Mouse (Mus musculus): ENCODE results near the gene Rph3al. TPM values are rescaled to one million over a fixed set of nuclear protein-coding genes. Genes with fewer than 3 reads are reported as not detected.
A peak's percentile ranks its signal among the peaks of the same experiment; 100 is the strongest.

Rph3al gene
- 1.6 and 2.3 TPM in 2 replicates for polyA plus RNA-seq (2014; fragmentation: Nextera tagmentation; extraction: Ambion mirVana)

GRCm38 (mm10) chr11:75938379-75938906 lies at the start of gene Rph3al:
Rph3al (minus strand) TSS chr11:75938429.
- Histone ChIP-seq H3K4me1 (ENCODE audit: control insufficient read depth, insufficient read depth, low read length) (peaks cover 8% of the 10 kb centered on the region; the same call in 1 of the 2 replicates), H3K27me3 (ENCODE audit: control insufficient read depth, insufficient read depth, low read length) (no peaks in the 10 kb centered on the region), H3K4me3 (replicated peaks; ENCODE audit: low read depth, low read length) (no peak within 1 kb of the TSS), H3K9ac (replicated peaks; ENCODE audit: low read length) (no peak within 1 kb of the TSS), H3K4me2 (ENCODE audit: low read length) (no peak within 1 kb of the TSS), H3K27ac (replicated peaks; ENCODE audit: low read depth, low read length) (peak within 1 kb of the TSS; percentile 41), H3K36me3 (ENCODE audit: control insufficient read depth, insufficient read depth, low read length) (no peaks in the 10 kb centered on the region), H3K9me3 (ENCODE audit: control insufficient read depth, low read length) (no peaks in the 10 kb centered on the region)
- DNase-seq, result no peak
- WGBS, result 71% methylated on average over 6 of the region's 6 CpGs
- no peak for ATAC-seq (ENCODE audit: low FRiP score, low TSS enrichment)

GRCm38 (mm10) chr11:75985948-75986347 lies 47.7 kb upstream of the Rph3al start:
- H3K4me2 ChIP-seq (ENCODE audit: low read length), result no peak overlapping the region
- no peak for DNase-seq
- no peak for ATAC-seq (ENCODE audit: low FRiP score, low TSS enrichment)
- WGBS, result 89% methylated on average over 7 of the region's 7 CpGs
- H3K4me3 ChIP-seq (replicated peaks; ENCODE audit: low read depth, low read length), result no peak overlapping the region
- no peaks in the 10 kb centered on the region for H3K9me3 ChIP-seq (ENCODE audit: control insufficient read depth, low read length)
- no peak overlapping the region for H3K27ac ChIP-seq (replicated peaks; ENCODE audit: low read depth, low read length)
- no peak overlapping the region for H3K9ac ChIP-seq (replicated peaks; ENCODE audit: low read length)
- H3K4me1 ChIP-seq (ENCODE audit: control insufficient read depth, insufficient read depth, low read length), result no peaks in the 10 kb centered on the region
- no peaks in the 10 kb centered on the region for H3K36me3 ChIP-seq (ENCODE audit: control insufficient read depth, insufficient read depth, low read length)
- H3K27me3 ChIP-seq (ENCODE audit: control insufficient read depth, insufficient read depth, low read length), result no peaks in the 10 kb centered on the region

GRCm38 (mm10) chr11:75984581-75984980 lies 46.4 kb upstream of the Rph3al start:
- no peak overlapping the region for H3K27ac ChIP-seq (replicated peaks; ENCODE audit: low read depth, low read length)
- H3K9me3 ChIP-seq (ENCODE audit: control insufficient read depth, low read length), result no peaks in the 10 kb centered on the region
- ATAC-seq (ENCODE audit: low FRiP score, low TSS enrichment), result no peak

GRCm38 (mm10) chr11:75983194-75983593 lies 45.0 kb upstream of the Rph3al start:
- Histone ChIP-seq H3K27ac (replicated peaks; ENCODE audit: low read depth, low read length) (no peak overlapping the region), H3K4me3 (replicated peaks; ENCODE audit: low read depth, low read length) (no peak overlapping the region), H3K4me2 (ENCODE audit: low read length) (no peak overlapping the region), H3K9ac (replicated peaks; ENCODE audit: low read length) (no peak overlapping the region), H3K4me1 (ENCODE audit: control insufficient read depth, insufficient read depth, low read length) (no peaks in the 10 kb centered on the region), H3K36me3 (ENCODE audit: control insufficient read depth, insufficient read depth, low read length) (no peaks in the 10 kb centered on the region), H3K9me3 (ENCODE audit: control insufficient read depth, low read length) (no peaks in the 10 kb centered on the region), H3K27me3 (ENCODE audit: control insufficient read depth, insufficient read depth, low read length) (no peaks in the 10 kb centered on the region)
- ATAC-seq (ENCODE audit: low FRiP score, low TSS enrichment) (no peak), DNase-seq (peak; percentile 23)
- 71% methylated on average over 4 of the region's 4 CpGs for WGBS

More at GRCm38 (mm10) chr11:75984581-75984980, 46.4 kb upstream of the Rph3al start:
- no peaks in the 10 kb centered on the region for H3K4me1 ChIP-seq (ENCODE audit: control insufficient read depth, insufficient read depth, low read length)
- no peaks in the 10 kb centered on the region for H3K36me3 ChIP-seq (ENCODE audit: control insufficient read depth, insufficient read depth, low read length)
- H3K9ac ChIP-seq (replicated peaks; ENCODE audit: low read length), result no peak overlapping the region
- H3K4me3 ChIP-seq (replicated peaks; ENCODE audit: low read depth, low read length), result no peak overlapping the region
- WGBS, result 67% methylated on average over 1 of the region's 1 CpGs
- no peak overlapping the region for H3K4me2 ChIP-seq (ENCODE audit: low read length)
- H3K27me3 ChIP-seq (ENCODE audit: control insufficient read depth, insufficient read depth, low read length), result no peaks in the 10 kb centered on the region
- DNase-seq, result no peak

- ATAC-seq (ENCODE audit: low FRiP score, low TSS enrichment) (no peak), DNase-seq (no peak)
- 42% methylated on average over 2 of the region's 2 CpGs for WGBS
- no peak overlapping the region for H3K4me2 ChIP-seq (ENCODE audit: low read length)
- no peak overlapping the region for H3K27ac ChIP-seq (replicated peaks; ENCODE audit: low read depth, low read length)
- H3K27me3 ChIP-seq (ENCODE audit: control insufficient read depth, insufficient read depth, low read length), result no peaks in the 10 kb centered on the region
- H3K36me3 ChIP-seq (ENCODE audit: control insufficient read depth, insufficient read depth, low read length), result no peaks in the 10 kb centered on the region
- H3K4me3 ChIP-seq (replicated peaks; ENCODE audit: low read depth, low read length), result no peak overlapping the region
- no peak overlapping the region for H3K9ac ChIP-seq (replicated peaks; ENCODE audit: low read length)
- H3K4me1 ChIP-seq (ENCODE audit: control insufficient read depth, insufficient read depth, low read length), result no peaks in the 10 kb centered on the region
- H3K9me3 ChIP-seq (ENCODE audit: control insufficient read depth, low read length), result no peaks in the 10 kb centered on the region
These were observed 42.2 kb upstream of the Rph3al start for GRCm38 (mm10) chr11:75980413-75980812.

- DNase-seq (no peak), ATAC-seq (ENCODE audit: low FRiP score, low TSS enrichment) (no peak)
- 90% methylated on average over 6 of the region's 6 CpGs for whole genome bisulfite sequencing
These were observed 39.8 kb upstream of the Rph3al start for GRCm38 (mm10) chr11:75978051-75978450.

GRCm38 (mm10) chr11:75976748-75977147 lies 38.5 kb upstream of the Rph3al start:
- Histone ChIP-seq H3K4me1 (ENCODE audit: control insufficient read depth, insufficient read depth, low read length) (no peaks in the 10 kb centered on the region), H3K9me3 (ENCODE audit: control insufficient read depth, low read length) (no peaks in the 10 kb centered on the region), H3K4me2 (ENCODE audit: low read length) (no peak overlapping the region), H3K36me3 (ENCODE audit: control insufficient read depth, insufficient read depth, low read length) (no peaks in the 10 kb centered on the region), H3K9ac (replicated peaks; ENCODE audit: low read length) (no peak overlapping the region), H3K27me3 (ENCODE audit: control insufficient read depth, insufficient read depth, low read length) (no peaks in the 10 kb centered on the region), H3K4me3 (replicated peaks; ENCODE audit: low read depth, low read length) (no peak overlapping the region), H3K27ac (replicated peaks; ENCODE audit: low read depth, low read length) (no peak overlapping the region)
- WGBS, result 68% methylated on average over 8 of the region's 8 CpGs
- ATAC-seq (ENCODE audit: low FRiP score, low TSS enrichment), result no peak
- DNase-seq, result no peak

More at GRCm38 (mm10) chr11:75978051-75978450, 39.8 kb upstream of the Rph3al start:
- Histone ChIP-seq H3K27me3 (ENCODE audit: control insufficient read depth, insufficient read depth, low read length) (no peaks in the 10 kb centered on the region), H3K36me3 (ENCODE audit: control insufficient read depth, insufficient read depth, low read length) (no peaks in the 10 kb centered on the region), H3K4me1 (ENCODE audit: control insufficient read depth, insufficient read depth, low read length) (no peaks in the 10 kb centered on the region), H3K27ac (replicated peaks; ENCODE audit: low read depth, low read length) (no peak overlapping the region), H3K4me3 (replicated peaks; ENCODE audit: low read depth, low read length) (no peak overlapping the region), H3K9me3 (ENCODE audit: control insufficient read depth, low read length) (no peaks in the 10 kb centered on the region), H3K9ac (replicated peaks; ENCODE audit: low read length) (no peak overlapping the region), H3K4me2 (ENCODE audit: low read length) (no peak overlapping the region)

- no peaks in the 10 kb centered on the region for H3K27me3 ChIP-seq (ENCODE audit: control insufficient read depth, insufficient read depth, low read length)
- ATAC-seq (ENCODE audit: low FRiP score, low TSS enrichment), result no peak
- no peak overlapping the region for H3K9ac ChIP-seq (replicated peaks; ENCODE audit: low read length)
- no peaks in the 10 kb centered on the region for H3K4me1 ChIP-seq (ENCODE audit: control insufficient read depth, insufficient read depth, low read length)
- DNase-seq, result no peak
- WGBS, result 95% methylated on average over 1 of the region's 1 CpGs
- H3K4me2 ChIP-seq (ENCODE audit: low read length), result no peak overlapping the region
- H3K36me3 ChIP-seq (ENCODE audit: control insufficient read depth, insufficient read depth, low read length), result no peaks in the 10 kb centered on the region
- H3K27ac ChIP-seq (replicated peaks; ENCODE audit: low read depth, low read length), result no peak overlapping the region
- no peaks in the 10 kb centered on the region for H3K9me3 ChIP-seq (ENCODE audit: control insufficient read depth, low read length)
- no peak overlapping the region for H3K4me3 ChIP-seq (replicated peaks; ENCODE audit: low read depth, low read length)
These were observed 35.8 kb upstream of the Rph3al start for GRCm38 (mm10) chr11:75973988-75974387.

GRCm38 (mm10) chr11:75972916-75973567 lies 34.8 kb upstream of the Rph3al start:
- Histone ChIP-seq H3K9ac (replicated peaks; ENCODE audit: low read length) (no peak overlapping the region), H3K27ac (replicated peaks; ENCODE audit: low read depth, low read length) (no peak overlapping the region), H3K27me3 (ENCODE audit: control insufficient read depth, insufficient read depth, low read length) (no peaks in the 10 kb centered on the region), H3K4me2 (ENCODE audit: low read length) (no peak overlapping the region), H3K4me1 (ENCODE audit: control insufficient read depth, insufficient read depth, low read length) (no peaks in the 10 kb centered on the region), H3K36me3 (ENCODE audit: control insufficient read depth, insufficient read depth, low read length) (no peaks in the 10 kb centered on the region), H3K9me3 (ENCODE audit: control insufficient read depth, low read length) (no peaks in the 10 kb centered on the region), H3K4me3 (replicated peaks; ENCODE audit: low read depth, low read length) (no peak overlapping the region)
- ATAC-seq (ENCODE audit: low FRiP score, low TSS enrichment) (no peak), DNase-seq (peak; percentile 50)
- WGBS, result 26% methylated on average over 7 of the region's 7 CpGs

Measured in midbrain, embryonic 14.5 days (tissue).